Mouse (Mus musculus) forebrain, embryonic 10.5 days (tissue): ENCODE data around the gene Pou2f1. TPM values are rescaled to one million over a fixed set of nuclear protein-coding genes. Genes with fewer than 3 reads are reported as not detected.

Experiments used
- DNase-seq: peaks from one replicate; pipeline ENCODE4 v3.0.0-alpha.2; 2017; ENCODE audit warnings: low spot score; ENCODE audit errors: extremely low spot score
- H3K27ac ChIP-seq: fragments of 300-500 bp; sonication (generic); 2 replicates; pipeline ENCODE4 v1.5.1; 2016; ENCODE audit warnings: mild to moderate bottlenecking
- H3K27me3 ChIP-seq: fragments of 300-500 bp; sonication (generic); 2 replicates; pipeline ENCODE4 v1.6.1; 2016; ENCODE audit warnings: mild to moderate bottlenecking; ENCODE audit not compliant: poor library complexity, severe bottlenecking
- H3K36me3 ChIP-seq: fragments of 300-500 bp; sonication (generic); replicated peaks from 2 replicates; pipeline ENCODE4 v1.6.1; 2016; ENCODE audit warnings: mild to moderate bottlenecking, moderate library complexity
- H3K4me1 ChIP-seq: fragments of 300-500 bp; sonication (generic); 2 replicates; pipeline ENCODE4 v1.6.1; 2016
- H3K4me3 ChIP-seq: fragments of 300-500 bp; sonication (generic); 2 replicates; pipeline ENCODE4 v1.5.1; 2016; ENCODE audit warnings: mild to moderate bottlenecking, moderate library complexity
- H3K9me3 ChIP-seq: fragments of 300-500 bp; sonication (generic); 2 replicates; pipeline ENCODE4 v1.6.1; 2016; ENCODE audit warnings: mild to moderate bottlenecking, moderate library complexity
- WGBS: fragments of 180-500 bp; shearing (Covaris S2); methylation state at CpG from one replicate; pipeline ENCODE4 v1.1.7; 2016; 5-methylcytosine and 5-hydroxymethylcytosine counted together
- polyA plus RNA-seq: library from polyadenylated mRNA; unstranded; fragments of >200 nt; fragmentation: Nextera tagmentation; extraction: Ambion mirVana; gene quantifications from 2 replicates; pipeline ENCODE4 v1.2.1, GENCODE M21; 2016

Gene Pou2f1
- polyA plus RNA-seq, 1 experiment from 2014 or later = 23.6 TPM

GRCm38 (mm10) chr1:165840548-165841230 lies 161.8 kb downstream of the Pou2f1 start:
- 8% methylated on average over 31 of the region's 31 CpGs for WGBS
- no peak for DNase-seq
- Histone ChIP-seq H3K4me1 (peaks cover 76% of the 10 kb centered on the region), H3K4me3 (peak overlapping the region; percentile 52), H3K27ac (peak overlapping the region; percentile 81), H3K36me3 (no peaks in the 10 kb centered on the region), H3K27me3 (peaks cover 100% of the 10 kb centered on the region), H3K9me3 (no peaks in the 10 kb centered on the region)

- peaks cover 69% of the 10 kb centered on the region for H3K4me1 ChIP-seq
- peaks cover 100% of the 10 kb centered on the region for H3K27me3 ChIP-seq
- 85% methylated on average over 4 of the region's 4 CpGs for WGBS
Measured at GRCm38 (mm10) chr1:165839201-165839600, 163.3 kb downstream of the Pou2f1 start.

GRCm38 (mm10) chr1:165837546-165837945 lies 164.9 kb downstream of the Pou2f1 start:
- WGBS = 33% methylated on average over 8 of the region's 8 CpGs
- H3K9me3 ChIP-seq = no peaks in the 10 kb centered on the region
- no peak for DNase-seq
- H3K4me1 ChIP-seq = peaks cover 57% of the 10 kb centered on the region
- H3K36me3 ChIP-seq = no peaks in the 10 kb centered on the region
- H3K27me3 ChIP-seq = peaks cover 100% of the 10 kb centered on the region
- H3K4me3 ChIP-seq = no peak overlapping the region
- peak overlapping the region; percentile 32; the same call in 1 of the 2 replicates for H3K27ac ChIP-seq

More at GRCm38 (mm10) chr1:165839201-165839600, 163.3 kb downstream of the Pou2f1 start:
- no peaks in the 10 kb centered on the region for H3K9me3 ChIP-seq
- no peak overlapping the region for H3K27ac ChIP-seq
- no peak for DNase-seq
- no peak overlapping the region for H3K4me3 ChIP-seq
- H3K36me3 ChIP-seq = no peaks in the 10 kb centered on the region

GRCm38 (mm10) chr1:165836461-165836860 lies 166.0 kb downstream of the Pou2f1 start:
- Histone ChIP-seq H3K27ac (0 out of 2 replicates have a peak overlapping the region, but pooled peaks have one; percentile 31), H3K27me3 (peaks cover 98% of the 10 kb centered on the region), H3K9me3 (no peaks in the 10 kb centered on the region), H3K4me3 (no peak overlapping the region), H3K4me1 (peaks cover 50% of the 10 kb centered on the region), H3K36me3 (no peaks in the 10 kb centered on the region)
- DNase-seq = no peak
- WGBS = 41% methylated on average over 6 of the region's 6 CpGs

- Histone ChIP-seq H3K27me3 (peaks cover 82% of the 10 kb centered on the region), H3K36me3 (no peaks in the 10 kb centered on the region), H3K4me3 (peak overlapping the region; percentile 29), H3K9me3 (no peaks in the 10 kb centered on the region), H3K27ac (peak overlapping the region; percentile 66; the same call in 1 of the 2 replicates), H3K4me1 (peaks cover 35% of the 10 kb centered on the region)
- 23% methylated on average over 12 of the region's 12 CpGs for WGBS
- no peak for DNase-seq
Measured at GRCm38 (mm10) chr1:165834633-165834975, 167.9 kb downstream of the Pou2f1 start.

GRCm38 (mm10) chr1:165833910-165834632 lies 168.4 kb downstream of the Pou2f1 start:
- DNase-seq = no peak
- Histone ChIP-seq H3K4me1 (peaks cover 35% of the 10 kb centered on the region), H3K4me3 (peak overlapping the region; percentile 29), H3K36me3 (no peaks in the 10 kb centered on the region), H3K27ac (peak overlapping the region; percentile 66; the same call in 1 of the 2 replicates), H3K27me3 (peaks cover 79% of the 10 kb centered on the region), H3K9me3 (no peaks in the 10 kb centered on the region)
- 21% methylated on average over 17 of the region's 17 CpGs for WGBS

- H3K4me3 ChIP-seq = no peak overlapping the region
- H3K27ac ChIP-seq = no peak overlapping the region
- peaks cover 35% of the 10 kb centered on the region for H3K4me1 ChIP-seq
- H3K9me3 ChIP-seq = no peaks in the 10 kb centered on the region
- no peaks in the 10 kb centered on the region for H3K36me3 ChIP-seq
- 42% methylated on average over 4 of the region's 4 CpGs for WGBS
- H3K27me3 ChIP-seq = peaks cover 79% of the 10 kb centered on the region
- DNase-seq = no peak
Measured at GRCm38 (mm10) chr1:165833244-165833643, 169.2 kb downstream of the Pou2f1 start.

- H3K27me3 ChIP-seq = peaks cover 70% of the 10 kb centered on the region
- peaks cover 12% of the 10 kb centered on the region for H3K4me1 ChIP-seq
- H3K27ac ChIP-seq = no peak overlapping the region
- 92% methylated on average over 5 of the region's 5 CpGs for WGBS
- no peaks in the 10 kb centered on the region for H3K9me3 ChIP-seq
- no peak overlapping the region for H3K4me3 ChIP-seq
- DNase-seq = no peak
- no peaks in the 10 kb centered on the region for H3K36me3 ChIP-seq
Measured at GRCm38 (mm10) chr1:165829890-165830289, 172.6 kb downstream of the Pou2f1 start.

GRCm38 (mm10) chr1:165828615-165829014 lies 173.9 kb downstream of the Pou2f1 start:
- H3K4me1 ChIP-seq = no peaks in the 10 kb centered on the region
- H3K27ac ChIP-seq = no peak overlapping the region
- H3K9me3 ChIP-seq = no peaks in the 10 kb centered on the region
- no peaks in the 10 kb centered on the region for H3K36me3 ChIP-seq
- H3K4me3 ChIP-seq = no peak overlapping the region
- WGBS = 90% methylated on average over 6 of the region's 6 CpGs
- peaks cover 69% of the 10 kb centered on the region for H3K27me3 ChIP-seq
- no peak for DNase-seq

GRCm38 (mm10) chr1:165828173-165828572 lies 174.3 kb downstream of the Pou2f1 start:
- no peaks in the 10 kb centered on the region for H3K9me3 ChIP-seq
- no peaks in the 10 kb centered on the region for H3K4me1 ChIP-seq
- H3K27ac ChIP-seq = no peak overlapping the region
- H3K4me3 ChIP-seq = no peak overlapping the region
- no peak for DNase-seq
- peaks cover 69% of the 10 kb centered on the region for H3K27me3 ChIP-seq
- 82% methylated on average over 5 of the region's 5 CpGs for WGBS
- no peaks in the 10 kb centered on the region for H3K36me3 ChIP-seq

- 89% methylated on average over 2 of the region's 2 CpGs for WGBS
- Histone ChIP-seq H3K27ac (no peak overlapping the region), H3K27me3 (peaks cover 92% of the 10 kb centered on the region), H3K4me3 (no peak overlapping the region), H3K36me3 (no peaks in the 10 kb centered on the region), H3K9me3 (no peaks in the 10 kb centered on the region), H3K4me1 (peaks cover 25% of the 10 kb centered on the region)
- no peak for DNase-seq
Measured at GRCm38 (mm10) chr1:165822031-165822430, 180.4 kb downstream of the Pou2f1 start.

GRCm38 (mm10) chr1:165819147-165819546 lies 183.3 kb downstream of the Pou2f1 start:
- Histone ChIP-seq H3K27me3 (peaks cover 90% of the 10 kb centered on the region), H3K36me3 (no peaks in the 10 kb centered on the region), H3K4me3 (no peak overlapping the region), H3K27ac (0 out of 2 replicates have a peak overlapping the region, but pooled peaks have one; percentile 72), H3K4me1 (peaks cover 52% of the 10 kb centered on the region), H3K9me3 (no peaks in the 10 kb centered on the region)
- 85% methylated on average over 4 of the region's 4 CpGs for WGBS
- no peak for DNase-seq
